Mouse (Mus musculus) kidney, postnatal 0 days (tissue): Measurements from ENCODE around the gene Nfic. TPM values are rescaled to one million over a fixed set of nuclear protein-coding genes. Genes with fewer than 3 reads are reported as not detected.

Experiments
- ATAC-seq: fragments of 200-750 bp; cut with Nextera tagmentation; replicated peaks from 2 replicates; pipeline ENCODE4 v1.8.0; 2017; ENCODE audit warnings: low read depth, moderate number of reproducible peaks, moderate TSS enrichment, moderate library complexity; ENCODE audit not compliant: low FRiP score
- DNase-seq: peaks from one replicate; pipeline ENCODE4 v3.0.0-alpha.2; 2016; ENCODE audit warnings: low spot score
- H3K27ac ChIP-seq: fragments of 300-500 bp; sonication (generic); 2 replicates; pipeline ENCODE4 v1.5.1; 2014; ENCODE audit warnings: mild to moderate bottlenecking
- H3K27me3 ChIP-seq: fragments of 300-500 bp; sonication (generic); 2 replicates; pipeline ENCODE4 v1.6.1; 2014; ENCODE audit warnings: low read length, mixed read lengths; ENCODE audit not compliant: insufficient read depth
- H3K36me3 ChIP-seq: fragments of 300-500 bp; sonication (generic); 2 replicates; pipeline ENCODE4 v1.6.1; 2014; ENCODE audit warnings: low read length, mixed read lengths; ENCODE audit not compliant: insufficient read depth
- H3K4me1 ChIP-seq: fragments of 300-500 bp; sonication (generic); replicated peaks from 2 replicates; pipeline ENCODE4 v1.6.1; 2014; ENCODE audit warnings: antibody characterized with exemption, low read length, mixed read lengths; ENCODE audit not compliant: insufficient read depth
- H3K4me2 ChIP-seq: fragments of 300-500 bp; sonication (generic); 2 replicates; pipeline ENCODE4 v1.6.1; 2014; ENCODE audit warnings: mild to moderate bottlenecking, low read length, moderate library complexity, mixed read lengths
- H3K4me3 ChIP-seq: fragments of 300-500 bp; sonication (generic); replicated peaks from 2 replicates; pipeline ENCODE4 v1.5.1; 2014; ENCODE audit warnings: low read depth, low read length
- H3K9ac ChIP-seq: fragments of 300-500 bp; sonication (generic); 2 replicates; pipeline ENCODE4 v1.6.1; 2014; ENCODE audit warnings: low read depth, low read length
- H3K9me3 ChIP-seq: fragments of 300-500 bp; sonication (generic); replicated peaks from 2 replicates; pipeline ENCODE4 v1.6.1; 2016; ENCODE audit warnings: low read length, inconsistent platforms, mixed read lengths
- CTCF ChIP-seq: IDR thresholded peaks from 2 replicates; pipeline ENCODE4 v1.5.1; 2016; ENCODE audit warnings: antibody characterized with exemption, low read depth, mild to moderate bottlenecking, moderate library complexity
- WGBS: fragments of 180-500 bp; shearing (Covaris S2); extraction: QIAGEN DNeasy Blood & Tissue Kit; methylation state at CpG from one replicate; pipeline ENCODE4 v1.1.7; 2014; 5-methylcytosine and 5-hydroxymethylcytosine counted together
- polyA plus RNA-seq: library from polyadenylated mRNA; unstranded; fragments of >200 nt; fragmentation: Nextera tagmentation; extraction: Ambion mirVana; gene quantifications from 2 replicates; pipeline ENCODE4 v1.2.1, GENCODE M21; 2015

Nfic gene
- polyA plus RNA-seq, 1 experiment from 2014 or later: 62.3 TPM

- Histone ChIP-seq H3K4me1 (peaks cover 58% of the 10 kb centered on the region), H3K4me3 (no peak overlapping the region), H3K36me3 (peaks cover 9% of the 10 kb centered on the region; the same call in 1 of the 2 replicates), H3K27ac (peak overlapping the region; percentile 60; the same call in 1 of the 2 replicates), H3K9ac (no peak overlapping the region), H3K27me3 (no peaks in the 10 kb centered on the region), H3K9me3 (no peaks in the 10 kb centered on the region), H3K4me2 (peak overlapping the region; percentile 5; the same call in 1 of the 2 replicates)
- DNase-seq (no peak), ATAC-seq (no peak)
- no peak for TF ChIP-seq CTCF
These were observed 40.8 kb downstream of the Nfic start for GRCm38 (mm10) chr10:81414682-81415081.

- H3K4me3 ChIP-seq: no peak overlapping the region
- no peaks in the 10 kb centered on the region for H3K9me3 ChIP-seq
- H3K4me2 ChIP-seq: peak overlapping the region; percentile 42
- peak overlapping the region; percentile 51 for H3K9ac ChIP-seq
- 28% methylated on average over 26 of the region's 26 CpGs for WGBS
- no peak; the same call in 1 of the 2 replicates for TF ChIP-seq CTCF
- H3K36me3 ChIP-seq: no peaks in the 10 kb centered on the region
- H3K27me3 ChIP-seq: no peaks in the 10 kb centered on the region
- ATAC-seq (peak; percentile 26), DNase-seq (peak; percentile 85)
- H3K4me1 ChIP-seq: peaks cover 63% of the 10 kb centered on the region
- peak overlapping the region; percentile 75 for H3K27ac ChIP-seq
These were observed 41.8 kb downstream of the Nfic start for GRCm38 (mm10) chr10:81413310-81414261.

- H3K9me3 ChIP-seq: no peaks in the 10 kb centered on the region
- peak overlapping the region; percentile 18 for H3K9ac ChIP-seq
- no peak for DNase-seq
- ATAC-seq: no peak
- TF ChIP-seq CTCF: no peak
- WGBS: 80% methylated on average over 16 of the region's 16 CpGs
- H3K4me2 ChIP-seq: no peak overlapping the region
- H3K4me3 ChIP-seq: no peak overlapping the region
- H3K36me3 ChIP-seq: peaks cover 4% of the 10 kb centered on the region; the same call in 1 of the 2 replicates
- H3K4me1 ChIP-seq: peaks cover 71% of the 10 kb centered on the region
- no peaks in the 10 kb centered on the region for H3K27me3 ChIP-seq
- peak overlapping the region; percentile 75 for H3K27ac ChIP-seq
These were observed 42.7 kb downstream of the Nfic start for GRCm38 (mm10) chr10:81412586-81413309.

GRCm38 (mm10) chr10:81411471-81412400, 43.7 kb downstream of the Nfic start:
- H3K4me1 ChIP-seq: peaks cover 62% of the 10 kb centered on the region
- DNase-seq: peak; percentile 61
- H3K27ac ChIP-seq: peak overlapping the region; percentile 75
- no peaks in the 10 kb centered on the region for H3K9me3 ChIP-seq
- no peak overlapping the region for H3K4me2 ChIP-seq
- H3K4me3 ChIP-seq: no peak overlapping the region
- H3K27me3 ChIP-seq: no peaks in the 10 kb centered on the region
- TF ChIP-seq CTCF: no peak
- H3K9ac ChIP-seq: peak overlapping the region; percentile 18
- no peak; the same call in 1 of the 2 replicates for ATAC-seq
- H3K36me3 ChIP-seq: peaks cover 9% of the 10 kb centered on the region
- 47% methylated on average over 18 of the region's 18 CpGs for WGBS

- H3K36me3 ChIP-seq: peaks cover 16% of the 10 kb centered on the region
- ATAC-seq: no peak
- no peaks in the 10 kb centered on the region for H3K27me3 ChIP-seq
- peaks cover 59% of the 10 kb centered on the region for H3K4me1 ChIP-seq
- no peak overlapping the region for H3K4me2 ChIP-seq
- 49% methylated on average over 9 of the region's 9 CpGs for WGBS
- H3K9me3 ChIP-seq: no peaks in the 10 kb centered on the region
- H3K4me3 ChIP-seq: no peak overlapping the region
- peak; percentile 56 for DNase-seq
- H3K27ac ChIP-seq: peak overlapping the region; percentile 75
- no peak overlapping the region for H3K9ac ChIP-seq
- TF ChIP-seq CTCF: no peak
These were observed 44.5 kb downstream of the Nfic start for GRCm38 (mm10) chr10:81410981-81411380.
